Mouse (Mus musculus) adrenal gland, postnatal 36 days (tissue): ENCODE measurements around the gene 5830411N06Rik. TPM values are rescaled to one million over a fixed set of nuclear protein-coding genes. Genes with fewer than 3 reads are reported as not detected.
A peak's percentile ranks its signal among the peaks of the same experiment; 100 is the strongest.

ENCODE experiments used
- DNase-seq, 2 experiments: peaks; one replicate each; pipeline ENCODE4 v3.0.0; 2021; ENCODE audit warnings: mixed read lengths in 1 of 2
- long read RNA-seq, 2 experiments: library from polyadenylated mRNA; stranded (forward); transcript quantifications; one replicate each; pipeline ENCODE4 v2.0.0; 2021; ENCODE audit warnings: borderline sequencing depth in 2 of 2
- total RNA-seq, 2 experiments: library from RNA; stranded (reverse); gene quantifications; 2 replicates each; pipeline ENCODE4 v1.2.3; 2021

The 5830411N06Rik gene
- total RNA-seq = not detected
- long read RNA-seq, experiment 1 = 0 reads
- long read RNA-seq, experiment 2 = 0 reads

- no peak for DNase-seq
Observed at GRCm38 (mm10) chr7:140247216-140247615, at the start of gene 5830411N06Rik. TSS of gene 5830411N06Rik (plus strand) at chr7:140247284.

- no peak for DNase-seq
Observed at GRCm38 (mm10) chr7:140201090-140201489, 46.0 kb upstream of the 5830411N06Rik start.

GRCm38 (mm10) chr7:140205864-140206263 lies 41.2 kb upstream of the 5830411N06Rik start, which contains the start of gene Olfr524:
TSS of gene Olfr524 (minus strand) at chr7:140205964.
- DNase-seq = no peak

- DNase-seq = no peak
Observed at GRCm38 (mm10) chr7:140206904-140207303, 40.2 kb upstream of the 5830411N06Rik start.

- DNase-seq = no peak
Observed at GRCm38 (mm10) chr7:140208153-140208552, 38.9 kb upstream of the 5830411N06Rik start.

GRCm38 (mm10) chr7:140208677-140209076 lies 38.4 kb upstream of the 5830411N06Rik start:
- DNase-seq = peak in 1 of 2 experiments; percentile 11

- DNase-seq = no peak
Observed at GRCm38 (mm10) chr7:140213841-140214240, 33.2 kb upstream of the 5830411N06Rik start.

- DNase-seq = no peak
Observed at GRCm38 (mm10) chr7:140217967-140218366, 29.1 kb upstream of the 5830411N06Rik start, which contains the start of gene Cd163l1. TSS of gene Cd163l1 (plus strand) at chr7:140218267.

- DNase-seq = no peak
Observed at GRCm38 (mm10) chr7:140219268-140219667, 27.8 kb upstream of the 5830411N06Rik start.

GRCm38 (mm10) chr7:140220375-140220774 lies 26.7 kb upstream of the 5830411N06Rik start:
- no peak for DNase-seq

GRCm38 (mm10) chr7:140224209-140224608 lies 22.9 kb upstream of the 5830411N06Rik start:
- no peak for DNase-seq

- DNase-seq = peak; percentile 8 to 58
Observed at GRCm38 (mm10) chr7:140228476-140228875, 18.6 kb upstream of the 5830411N06Rik start.

- DNase-seq = no peak
Observed at GRCm38 (mm10) chr7:140231026-140231425, 16.1 kb upstream of the 5830411N06Rik start.

- no peak for DNase-seq
Observed at GRCm38 (mm10) chr7:140233696-140234095, 13.4 kb upstream of the 5830411N06Rik start.

- no peak for DNase-seq
Observed at GRCm38 (mm10) chr7:140253780-140254299, 6.8 kb downstream of the 5830411N06Rik start.

GRCm38 (mm10) chr7:140295746-140296145 lies 48.7 kb downstream of the 5830411N06Rik start:
- no peak for DNase-seq

GRCm38 (mm10) chr7:140296876-140297275 lies 49.8 kb downstream of the 5830411N06Rik start:
- DNase-seq = no peak

GRCm38 (mm10) chr7:140299416-140299815 lies 52.3 kb downstream of the 5830411N06Rik start:
- DNase-seq = no peak

GRCm38 (mm10) chr7:140319861-140320385 lies 72.8 kb downstream of the 5830411N06Rik start:
- no peak for DNase-seq

GRCm38 (mm10) chr7:140320558-140320957 lies 73.5 kb downstream of the 5830411N06Rik start, which contains the start of gene Olfr525:
TSS of gene Olfr525 (plus strand) at chr7:140320858.
- no peak for DNase-seq

- no peak for DNase-seq
Observed at GRCm38 (mm10) chr7:140321135-140321534, 74.1 kb downstream of the 5830411N06Rik start.

GRCm38 (mm10) chr7:140329766-140330304 lies 82.8 kb downstream of the 5830411N06Rik start:
- DNase-seq = no peak

GRCm38 (mm10) chr7:140333717-140334116 lies 86.6 kb downstream of the 5830411N06Rik start, which contains the start of gene Olfr527:
TSS of gene Olfr527 (plus strand) at chr7:140334017.
- DNase-seq = no peak
